Mouse (Mus musculus) frontal cortex, adult 2 months (tissue): Measurements from ENCODE around the gene Tead4. TPM values are rescaled to one million over a fixed set of nuclear protein-coding genes. Genes with fewer than 3 reads are reported as not detected.
"Not testable (repeated sequence)": the region's sequence is repeated elsewhere in the genome, so short reads cannot be mapped to it uniquely, and the experiment has no call there.

Experiments
- DNase-seq, 2 experiments: peaks; one replicate each; pipeline ENCODE4 v3.0.0; 2022; ENCODE audit warnings: low spot score in 1 of 2; ENCODE audit errors: extremely low spot score in 1 of 2
- polyA plus RNA-seq: library from polyadenylated mRNA; depleted of rRNA; stranded (reverse); fragments of >200 nt; gene quantifications from 2 replicates; pipeline ENCODE4 v1.2.3, GENCODE M21; 2012; rRNA removed

The Tead4 gene
- 0.34 and 0.40 TPM in 2 replicates for polyA plus RNA-seq

- DNase-seq = peak in 1 of 2 experiments; percentile 35
Measured at GRCm38 (mm10) chr6:128300134-128301001, at the start of gene Tead4. TSS of gene Tead4 (minus strand) at chr6:128300823.

- peak in 1 of 2 experiments; percentile 42 for DNase-seq
Measured at GRCm38 (mm10) chr6:128349711-128350110, 49.1 kb upstream of the Tead4 start.

GRCm38 (mm10) chr6:128346782-128347181 lies 46.2 kb upstream of the Tead4 start:
- DNase-seq = peak in 1 of 2 experiments; percentile 37

- no peak for DNase-seq
Measured at GRCm38 (mm10) chr6:128345623-128346022, 45.0 kb upstream of the Tead4 start.

DNA sequence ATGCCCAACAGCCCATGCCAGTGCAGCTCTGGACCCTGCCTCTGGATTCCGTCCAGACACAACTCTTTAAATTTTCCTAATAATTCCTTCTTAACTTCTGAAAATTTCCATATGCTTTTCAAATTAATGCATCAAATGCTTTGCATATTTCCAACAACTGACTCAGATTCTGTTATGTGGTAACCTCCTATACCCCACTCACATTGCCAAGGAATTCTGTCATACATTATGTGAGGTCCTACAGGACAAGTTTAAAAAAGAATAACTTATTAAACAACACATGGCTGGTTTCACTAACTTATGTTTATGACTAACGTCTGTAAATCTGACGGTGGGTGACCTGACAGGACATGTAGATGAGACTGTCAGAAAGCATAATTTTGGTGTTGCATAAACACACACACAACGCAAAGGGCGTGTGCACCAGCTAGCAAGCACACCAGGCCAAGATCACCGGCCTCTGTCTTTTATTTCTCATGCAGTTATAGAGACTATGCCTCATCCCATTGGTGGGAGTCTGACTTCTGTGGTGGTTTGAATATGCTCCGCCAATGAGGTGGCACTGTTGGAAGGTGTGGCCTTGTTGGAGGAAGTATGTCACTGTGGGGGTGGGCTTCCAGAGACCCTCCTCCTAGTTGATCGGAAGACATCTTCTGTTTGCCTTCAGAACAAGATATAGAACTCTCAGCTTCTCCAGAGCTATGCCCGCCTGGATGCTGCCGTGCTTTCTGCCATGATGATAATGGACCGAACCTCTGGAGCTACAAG lies 41.5 kb upstream of the Tead4 start:
- no peak for DNase-seq

DNA sequence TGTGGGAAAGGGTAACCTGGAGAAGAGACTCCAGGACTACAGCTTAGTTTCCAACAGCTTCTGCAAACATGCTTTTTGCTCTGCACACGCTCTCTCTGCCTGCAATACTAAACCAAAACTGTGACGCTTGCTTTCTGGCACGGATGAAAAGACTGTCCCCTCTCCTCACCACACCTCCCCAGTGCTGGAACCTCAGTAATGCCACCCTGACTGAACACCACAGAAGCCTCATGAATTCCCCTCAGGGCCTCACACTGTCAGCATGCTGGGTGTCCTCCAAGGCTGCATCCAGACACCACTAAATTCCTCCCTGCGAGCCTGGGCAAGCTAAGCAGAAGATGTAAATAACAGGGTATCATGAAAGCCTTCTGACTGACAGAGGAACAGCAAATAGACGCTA lies 38.3 kb upstream of the Tead4 start:
- no peak for DNase-seq

DNA sequence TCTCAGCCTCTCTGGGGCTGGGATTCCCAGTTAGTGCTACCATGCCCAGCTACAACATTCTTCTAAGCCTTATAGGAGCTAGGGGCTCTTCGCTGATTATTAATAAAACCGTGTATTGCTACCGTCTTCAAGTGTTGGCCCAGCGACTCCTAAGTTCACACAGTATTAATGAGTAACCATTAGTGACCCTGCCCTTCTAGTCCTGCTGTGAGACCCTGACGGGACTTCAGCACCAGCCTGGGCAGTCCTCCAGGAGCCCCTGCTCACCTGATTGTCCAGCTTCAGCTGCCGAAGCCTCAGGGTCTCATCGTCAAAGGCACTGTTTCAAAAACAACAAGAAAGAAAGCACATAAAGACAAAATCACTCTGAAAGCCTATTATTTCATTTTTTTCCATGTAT lies 36.8 kb upstream of the Tead4 start:
- no peak for DNase-seq

- DNase-seq = peak; percentile 44 to 89
Measured at GRCm38 (mm10) chr6:128334397-128335124, 33.9 kb upstream of the Tead4 start.

GRCm38 (mm10) chr6:128318317-128318716 lies 17.7 kb upstream of the Tead4 start:
- DNase-seq = peak; percentile 42 to 88

DNA sequence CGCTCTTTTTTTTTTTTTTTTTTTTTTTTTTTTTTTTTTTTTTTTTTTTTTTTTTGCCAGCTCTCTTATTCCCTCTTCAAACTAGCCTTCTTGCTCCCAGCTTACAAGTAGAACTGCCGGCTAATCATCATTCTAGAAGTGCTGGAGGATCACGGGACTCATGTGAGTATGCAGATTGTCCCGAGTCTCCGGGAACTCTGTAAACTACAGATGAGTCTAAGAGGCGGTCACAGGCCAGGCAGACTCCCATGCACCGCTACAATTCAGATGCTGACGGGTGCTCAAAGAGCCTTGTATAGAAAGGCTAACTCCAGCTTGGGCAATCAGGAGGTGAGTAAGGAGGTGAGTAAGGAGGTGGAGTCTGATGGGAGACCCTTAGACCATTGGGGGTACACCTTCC lies 15.0 kb upstream of the Tead4 start:
- DNase-seq = no peak

DNA sequence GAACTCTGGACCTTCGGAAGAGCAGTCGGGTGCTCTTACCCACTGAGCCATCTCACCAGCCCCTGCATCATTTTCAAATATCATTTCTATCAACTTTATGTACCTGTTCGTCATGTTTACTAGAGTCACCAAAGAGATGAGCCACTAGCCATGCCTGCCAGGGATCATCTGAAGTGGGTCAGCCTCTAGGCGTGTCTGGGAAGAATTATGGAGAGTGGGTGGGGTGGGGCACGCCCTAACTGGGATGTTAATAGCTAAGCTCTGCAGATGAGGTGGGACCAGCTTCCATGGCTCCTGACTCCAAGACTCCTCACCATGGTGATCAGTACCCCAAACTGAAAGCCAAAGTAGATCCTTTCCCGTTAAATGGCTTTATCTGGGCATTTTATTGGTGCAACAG lies 14.2 kb upstream of the Tead4 start:
- no peak for DNase-seq

DNA sequence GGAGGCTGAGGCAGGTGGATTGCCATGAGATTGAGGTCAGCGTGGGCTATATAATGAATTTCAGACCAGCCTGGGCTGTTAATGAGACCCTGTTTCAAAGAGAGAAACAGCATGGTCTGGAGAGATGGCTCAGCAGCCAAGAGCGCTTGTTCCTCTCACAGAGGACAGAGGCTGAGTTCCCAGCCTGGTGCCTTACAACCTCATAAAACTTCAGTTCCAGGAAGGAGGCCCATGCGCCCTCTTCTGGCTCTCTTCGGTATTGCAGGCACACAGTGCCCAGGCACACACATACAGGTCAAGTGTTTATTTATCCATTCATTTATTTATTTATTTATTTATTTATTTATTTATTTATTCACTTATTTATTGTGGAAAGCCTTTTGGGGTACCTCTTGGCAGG lies 7.7 kb upstream of the Tead4 start:
- peak in 1 of 2 experiments; percentile 52 for DNase-seq

- no peak for DNase-seq
Measured at GRCm38 (mm10) chr6:128304801-128305200, 4.2 kb upstream of the Tead4 start.

- DNase-seq = not testable (repeated sequence)
Measured at GRCm38 (mm10) chr6:128302640-128303039, 2.0 kb upstream of the Tead4 start.

DNA sequence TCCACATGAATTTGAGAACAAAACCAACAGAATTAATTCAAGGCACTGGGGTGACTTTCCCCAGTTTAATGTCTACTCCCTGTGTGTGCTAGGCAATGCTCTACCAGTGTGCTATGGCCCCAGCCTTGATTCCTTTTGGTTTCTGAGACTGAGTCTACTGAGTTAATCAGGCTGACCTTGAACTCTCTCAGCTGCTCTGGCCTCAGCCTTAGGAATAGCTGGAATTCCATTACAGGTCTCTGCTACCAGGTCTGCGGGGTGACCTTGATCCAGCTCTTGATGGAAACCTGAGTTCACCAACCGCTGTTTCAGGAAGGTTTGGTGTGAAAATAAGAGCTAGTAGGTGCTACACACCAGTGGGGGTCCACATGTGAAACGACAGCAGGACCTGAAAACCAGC lies 1.3 kb upstream of the Tead4 start:
- no peak for DNase-seq

- no peak for DNase-seq
Measured at GRCm38 (mm10) chr6:128301458-128301857, 835 bp upstream of the Tead4 start.

DNA sequence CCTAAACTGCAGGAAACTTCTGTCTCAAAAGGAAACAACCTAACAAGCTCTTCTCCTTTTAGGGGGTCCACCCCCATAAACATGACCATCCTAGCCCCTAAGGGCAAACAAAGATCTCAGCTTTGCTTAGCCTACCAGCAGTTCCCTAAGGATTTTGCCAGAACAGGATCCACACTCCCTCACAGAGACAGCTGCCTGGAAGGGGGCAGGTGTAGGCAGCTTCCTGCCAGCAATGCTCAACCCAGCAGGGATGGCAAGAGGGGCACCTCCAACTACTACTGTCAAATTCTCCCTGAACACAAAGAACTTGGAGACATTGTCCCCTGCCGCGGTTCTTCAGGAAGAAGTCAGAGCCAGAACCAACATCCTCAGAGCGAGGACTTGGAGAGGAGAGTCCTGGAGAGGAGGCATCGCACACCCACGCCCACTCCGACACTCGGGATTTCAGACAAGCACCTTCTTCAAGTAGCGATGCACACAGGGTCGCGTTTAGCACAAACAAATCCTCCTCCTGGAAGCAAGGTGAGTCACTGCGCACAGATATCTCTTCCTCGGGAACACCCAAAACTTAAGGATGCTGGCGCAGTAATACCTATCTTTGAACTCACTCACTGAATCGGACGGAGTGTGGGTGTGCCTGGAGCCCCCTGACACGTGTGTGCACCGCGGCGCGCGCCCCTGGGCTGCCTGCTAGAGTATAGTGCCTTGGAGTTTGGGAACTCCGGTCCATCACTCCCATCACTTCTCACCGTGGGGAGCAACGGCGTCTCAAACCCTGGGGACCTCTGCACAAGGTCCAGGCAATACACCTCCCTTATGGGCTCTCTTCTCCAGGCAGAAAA lies 1.1 kb downstream of the Tead4 start:
- peak in 1 of 2 experiments; percentile 31 for DNase-seq

GRCm38 (mm10) chr6:128298246-128298645 lies 2.4 kb downstream of the Tead4 start:
- DNase-seq = no peak

DNA sequence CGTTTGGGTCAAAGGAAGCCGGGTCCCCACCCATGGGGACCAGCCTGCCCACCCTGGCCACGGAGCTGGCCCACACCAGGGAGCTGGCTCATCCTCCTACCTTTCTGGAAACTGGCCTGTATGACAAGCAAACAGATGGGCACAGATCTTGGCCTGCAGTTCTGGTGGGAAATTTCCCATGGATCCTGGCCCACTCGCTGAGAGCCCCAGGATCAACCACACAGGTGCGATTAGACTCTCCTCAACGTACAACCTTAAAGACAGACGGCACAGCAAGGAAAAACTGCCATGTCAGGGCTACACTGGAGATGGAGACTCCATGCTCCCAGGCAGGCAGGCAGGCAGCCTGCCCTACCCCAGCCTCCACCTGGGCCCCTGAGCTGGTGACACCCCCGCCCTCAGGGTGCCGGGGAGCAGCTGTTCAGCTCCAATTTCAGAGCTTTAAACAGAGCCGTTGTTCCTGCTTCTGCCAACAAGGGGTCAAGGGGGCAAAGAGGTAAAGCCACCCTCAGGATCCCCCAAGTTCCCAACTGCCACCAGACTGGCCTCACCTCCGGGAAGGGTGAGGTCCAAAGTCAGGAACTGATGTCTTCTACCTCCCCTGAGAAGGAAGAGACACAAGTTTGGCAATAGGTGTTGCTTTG lies 3.8 kb downstream of the Tead4 start:
- DNase-seq = no peak
